Mouse (Mus musculus) heart, adult 2 months (tissue): ENCODE results near the gene Insm1. TPM values are rescaled to one million over a fixed set of nuclear protein-coding genes. Genes with fewer than 3 reads are reported as not detected.

Source experiments
- DNase-seq, 2 experiments: peaks; one replicate each; pipeline ENCODE4 v3.0.0; 2021
- H3K27ac ChIP-seq: fragments of 200-600 bp; 2 replicates; pipeline ENCODE4 v1.8.1; 2022
- H3K27me3 ChIP-seq: fragments of 200-500 bp; 2 replicates; pipeline ENCODE4 v1.6.1; 2012; ENCODE audit warnings: mild to moderate bottlenecking, low read length, inconsistent platforms, mixed read lengths; ENCODE audit not compliant: control insufficient read depth, insufficient read depth
- H3K36me3 ChIP-seq: fragments of 200-500 bp; 2 replicates; pipeline ENCODE4 v1.6.1; 2012; ENCODE audit warnings: low read length, inconsistent platforms; ENCODE audit not compliant: control insufficient read depth, insufficient read depth
- H3K4me1 ChIP-seq: fragments of 200-500 bp; 2 replicates; pipeline ENCODE4 v1.6.1; 2011; ENCODE audit warnings: low read length; ENCODE audit not compliant: control insufficient read depth, insufficient read depth
- H3K4me3 ChIP-seq: fragments of 200-600 bp; 2 replicates; pipeline ENCODE4 v1.8.1; 2022
- H3K79me2 ChIP-seq: fragments of 200-500 bp; replicated peaks from 2 replicates; pipeline ENCODE4 v1.6.1; 2012; ENCODE audit warnings: mild to moderate bottlenecking, inconsistent platforms, low read length, moderate library complexity, mixed read lengths; ENCODE audit not compliant: control insufficient read depth, insufficient read depth
- H3K9ac ChIP-seq: fragments of 200-500 bp; 2 replicates; pipeline ENCODE4 v1.6.1; 2012; ENCODE audit warnings: low read depth, mild to moderate bottlenecking, control low read depth, inconsistent platforms, low read length, mixed read lengths
- CTCF ChIP-seq: fragments of 200-600 bp; IDR thresholded peaks from 2 replicates; pipeline ENCODE4 v1.8.1; 2022; ENCODE audit warnings: antibody characterized with exemption, mild to moderate bottlenecking, moderate library complexity
- EP300 ChIP-seq: fragments of 200-500 bp; IDR thresholded peaks from 2 replicates; pipeline ENCODE4 v1.6.1; 2011; ENCODE audit warnings: low read depth, low read length, control low read depth; ENCODE audit not compliant: insufficient read depth
- POLR2A ChIP-seq: fragments of 200-500 bp; IDR thresholded peaks from 2 replicates; pipeline ENCODE4 v1.6.1; 2011; ENCODE audit warnings: mild to moderate bottlenecking, low read depth, low read length, control low read depth; ENCODE audit not compliant: insufficient read depth
- WGBS: fragments of 180-500 bp; shearing (Covaris S2); methylation state at CpG from one replicate; pipeline ENCODE4 v1.1.7; 2018; 5-methylcytosine and 5-hydroxymethylcytosine counted together
- intact Hi-C: fragments of 180-260 bp; cut with DNase I; formaldehyde crosslinking; loops from one replicate; pipeline ENCODE4 v1.15.1; 2025
- polyA plus RNA-seq: library from polyadenylated mRNA; depleted of rRNA; stranded (reverse); fragments of >200 nt; gene quantifications from 2 replicates; pipeline ENCODE4 v1.2.3, GENCODE M21; 2012
- total RNA-seq, 2 experiments: library from RNA; stranded (reverse); gene quantifications; 2 replicates each; pipeline ENCODE4 v1.2.3; 2021

Insm1 gene
- total and polyA plus RNA-seq, 3 experiments, result not detected

DNA sequence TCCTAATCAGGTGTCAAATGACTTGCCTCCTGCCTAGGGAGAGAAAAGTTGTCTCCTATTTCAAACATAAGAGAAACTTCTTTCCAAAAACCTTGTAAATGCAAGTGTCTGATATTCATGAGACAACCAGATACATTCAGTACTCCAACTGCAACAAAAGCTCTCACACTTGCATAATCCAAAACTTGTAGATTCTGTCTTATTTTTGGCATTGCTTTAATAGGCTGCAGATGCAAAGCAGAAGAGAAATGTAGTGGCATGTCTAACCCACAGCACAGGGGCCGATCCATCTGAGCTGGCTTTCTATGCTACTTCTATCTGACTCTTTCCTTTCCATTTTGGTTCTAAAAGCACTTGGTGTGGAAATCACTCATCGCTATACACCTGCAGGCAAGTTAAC is 9.8 kb downstream of the Insm1 start:
- intact Hi-C loops, result no loop called here
- H3K79me2 ChIP-seq, result no peaks in the 10 kb centered on the region
- 91% methylated on average over 2 of the region's 2 CpGs for WGBS
- H3K27me3 ChIP-seq, result peaks cover 6% of the 10 kb centered on the region; the same call in 1 of the 2 replicates
- no peak overlapping the region for H3K27ac ChIP-seq
- TF ChIP-seq CTCF (no peak), POLR2A (no peak), EP300 (no peak)
- H3K4me3 ChIP-seq, result no peak overlapping the region
- H3K4me1 ChIP-seq, result no peaks in the 10 kb centered on the region
- H3K9ac ChIP-seq, result no peak overlapping the region
- no peak for DNase-seq
- H3K36me3 ChIP-seq, result no peaks in the 10 kb centered on the region

DNA sequence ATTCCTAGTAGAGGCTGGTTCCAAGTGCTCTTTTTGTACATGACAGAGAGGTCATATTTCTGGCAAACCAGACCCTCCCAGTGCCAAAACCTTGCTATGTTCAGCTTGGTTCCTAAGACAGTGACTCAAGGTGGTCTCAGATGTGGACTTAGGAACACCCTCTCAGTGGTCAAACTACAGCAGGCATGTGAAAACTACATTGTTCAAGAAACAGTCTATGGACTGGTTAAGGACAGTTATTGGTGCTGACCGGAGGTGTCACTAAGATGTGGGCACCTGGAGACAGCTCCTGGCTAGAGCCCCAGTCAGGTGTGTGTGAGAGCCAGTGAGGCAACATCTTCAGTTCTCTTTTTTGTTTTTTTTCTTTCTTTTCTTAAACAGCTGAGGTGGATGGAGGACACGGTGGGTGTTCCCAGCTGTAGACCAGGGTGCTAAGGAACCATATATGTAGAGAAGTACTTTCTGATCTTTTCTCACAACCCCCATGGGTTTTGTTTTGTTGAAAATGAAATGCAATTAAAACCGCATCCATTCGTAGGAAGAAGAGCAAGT is 17.6 kb downstream of the Insm1 start:
- no peak overlapping the region for H3K4me3 ChIP-seq
- intact Hi-C loops, result no loop called here
- H3K36me3 ChIP-seq, result no peaks in the 10 kb centered on the region
- 91% methylated on average over 4 of the region's 4 CpGs for WGBS
- DNase-seq, result no peak
- no peak overlapping the region for H3K27ac ChIP-seq
- no peaks in the 10 kb centered on the region for H3K79me2 ChIP-seq
- no peaks in the 10 kb centered on the region; the same call in 1 of the 2 replicates for H3K4me1 ChIP-seq
- H3K27me3 ChIP-seq, result no peaks in the 10 kb centered on the region
- TF ChIP-seq CTCF (no peak), EP300 (no peak), POLR2A (no peak)
- H3K9ac ChIP-seq, result no peak overlapping the region

DNA sequence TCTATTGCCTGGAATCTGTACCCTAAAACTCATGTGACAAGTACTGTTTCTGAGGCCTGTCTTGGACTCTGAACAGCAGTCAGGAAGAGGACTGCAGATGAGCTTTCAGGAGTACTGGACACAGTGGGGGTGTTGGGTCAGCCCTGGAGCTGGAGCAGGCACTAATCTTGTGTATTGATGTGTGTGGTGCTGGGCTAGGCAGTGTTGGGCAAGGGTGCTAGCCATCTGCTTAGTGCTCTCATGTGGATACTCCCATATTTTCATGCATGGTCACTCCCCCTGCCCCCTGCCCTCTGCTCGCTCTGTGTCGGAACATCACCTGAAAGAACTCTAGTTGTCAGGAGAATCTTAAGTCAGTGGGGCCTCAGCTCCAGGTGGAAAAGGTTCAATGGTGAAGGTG is 22.3 kb downstream of the Insm1 start:
- no peak for DNase-seq
- H3K4me3 ChIP-seq, result no peak overlapping the region
- H3K4me1 ChIP-seq, result no peaks in the 10 kb centered on the region; the same call in 1 of the 2 replicates
- WGBS, result 100% methylated on average over 2 of the region's 2 CpGs
- no peaks in the 10 kb centered on the region for H3K79me2 ChIP-seq
- H3K27me3 ChIP-seq, result no peaks in the 10 kb centered on the region
- no peak overlapping the region for H3K27ac ChIP-seq
- TF ChIP-seq CTCF, result no peak
- TF ChIP-seq POLR2A, result no peak
- TF ChIP-seq EP300, result no peak
- no peaks in the 10 kb centered on the region for H3K36me3 ChIP-seq
- intact Hi-C loops, result no loop called here
- H3K9ac ChIP-seq, result no peak overlapping the region

DNA sequence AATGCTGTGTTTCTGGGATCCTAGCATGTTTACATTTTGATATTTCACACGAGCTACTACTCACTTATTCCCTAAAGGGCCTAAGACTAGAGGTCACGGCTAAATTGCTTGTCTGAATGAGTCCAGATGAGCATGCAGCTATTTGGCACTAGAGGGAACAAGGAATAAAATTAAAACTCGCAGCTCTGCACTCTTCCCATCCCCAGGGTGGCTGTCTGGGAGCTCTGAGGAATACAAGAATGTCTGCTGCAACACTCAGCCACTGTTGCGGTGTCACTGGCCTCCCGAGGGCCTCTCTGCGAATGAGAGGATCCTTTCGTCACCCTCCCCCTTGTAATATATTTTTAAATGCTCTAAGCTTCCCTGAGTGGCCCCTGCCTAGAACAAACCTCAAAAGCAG is 23.7 kb downstream of the Insm1 start:
- WGBS, result 63% methylated on average over 7 of the region's 7 CpGs
- no peak for TF ChIP-seq CTCF
- no peak for TF ChIP-seq POLR2A
- TF ChIP-seq EP300, result no peak
- no peaks in the 10 kb centered on the region for H3K4me1 ChIP-seq
- no peak for DNase-seq
- H3K36me3 ChIP-seq, result no peaks in the 10 kb centered on the region
- H3K4me3 ChIP-seq, result no peak overlapping the region
- H3K79me2 ChIP-seq, result no peaks in the 10 kb centered on the region
- H3K27me3 ChIP-seq, result no peaks in the 10 kb centered on the region
- no peak overlapping the region for H3K9ac ChIP-seq
- H3K27ac ChIP-seq, result no peak overlapping the region
- intact Hi-C loops, result no loop called here

DNA sequence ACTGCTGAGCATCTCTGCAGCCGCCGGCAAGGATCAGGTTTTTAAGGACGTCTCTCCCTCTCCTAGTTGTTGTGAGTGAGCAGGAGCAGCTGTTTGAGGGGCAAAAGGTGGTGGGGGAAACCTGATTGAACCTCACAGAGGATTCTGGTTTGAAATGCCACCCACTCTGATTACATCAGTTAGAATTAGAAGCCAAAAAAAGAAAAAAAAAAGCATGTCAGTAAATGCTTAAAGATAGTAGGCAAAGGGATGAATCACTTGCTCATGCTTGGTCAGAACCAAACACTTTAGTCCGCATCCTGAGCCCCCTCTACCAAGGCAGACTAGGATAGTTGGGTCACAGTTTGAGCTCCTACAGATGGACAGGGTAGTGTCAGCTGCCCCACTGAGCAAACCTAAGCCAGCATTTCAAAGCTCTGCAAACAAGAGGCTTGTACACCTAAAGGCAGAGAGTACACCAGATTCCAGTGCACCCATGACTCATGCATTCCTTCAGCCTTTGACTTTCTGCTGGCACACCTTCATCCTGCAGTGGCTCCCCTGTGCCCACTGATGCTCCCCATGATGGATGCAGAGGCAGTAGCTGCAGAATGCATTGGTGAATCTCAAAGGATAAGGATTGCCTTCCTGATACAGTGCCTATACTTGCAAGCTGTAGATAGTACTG is 24.8 kb downstream of the Insm1 start:
- Histone ChIP-seq H3K36me3 (no peaks in the 10 kb centered on the region), H3K9ac (no peak overlapping the region), H3K27me3 (no peaks in the 10 kb centered on the region), H3K4me3 (no peak overlapping the region), H3K27ac (no peak overlapping the region), H3K4me1 (no peaks in the 10 kb centered on the region), H3K79me2 (no peaks in the 10 kb centered on the region)
- intact Hi-C loops, result no loop called here
- 83% methylated on average over 4 of the region's 4 CpGs for WGBS
- no peak for TF ChIP-seq EP300
- TF ChIP-seq CTCF, result no peak
- no peak for TF ChIP-seq POLR2A
- no peak for DNase-seq

DNA sequence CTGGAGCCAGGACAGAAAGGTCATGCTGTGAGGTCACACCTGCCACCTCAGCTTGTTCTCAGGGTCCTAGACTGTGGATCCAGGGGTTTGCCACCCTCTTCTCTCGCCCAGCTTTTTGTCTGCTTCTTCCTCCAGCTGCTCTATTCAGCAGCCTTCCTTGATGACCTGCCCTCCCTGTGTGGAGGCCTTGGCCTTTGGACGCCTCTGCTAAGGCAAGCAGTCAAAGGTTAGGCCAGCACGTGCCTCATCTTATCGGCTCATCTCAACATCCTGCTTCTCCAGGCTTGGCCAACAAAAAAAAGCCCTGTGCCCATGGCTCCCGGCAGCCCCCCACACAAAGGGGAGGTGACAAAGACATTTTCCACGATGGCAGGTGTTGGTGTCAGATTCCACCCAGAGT is 25.9 kb downstream of the Insm1 start:
- no peaks in the 10 kb centered on the region for H3K36me3 ChIP-seq
- WGBS, result 39% methylated on average over 6 of the region's 6 CpGs
- no peak overlapping the region for H3K4me3 ChIP-seq
- TF ChIP-seq EP300 (no peak), POLR2A (no peak), CTCF (no peak)
- no peak overlapping the region for H3K9ac ChIP-seq
- no peak for DNase-seq
- H3K79me2 ChIP-seq, result no peaks in the 10 kb centered on the region
- H3K27ac ChIP-seq, result no peak overlapping the region
- no peaks in the 10 kb centered on the region for H3K27me3 ChIP-seq
- no peaks in the 10 kb centered on the region for H3K4me1 ChIP-seq
- intact Hi-C loops, result no loop called here
